Mouse (Mus musculus) embryo, embryonic 11 days (tissue): Measurements from ENCODE around the gene Srsf3.
"Not testable (repeated sequence)": the region's sequence is repeated elsewhere in the genome, so short reads cannot be mapped to it uniquely, and the experiment has no call there.

Experiments
- DNase-seq: peaks from one replicate; pipeline ENCODE4 v3.0.0-alpha.2; 2015

Gene Srsf3

DNA sequence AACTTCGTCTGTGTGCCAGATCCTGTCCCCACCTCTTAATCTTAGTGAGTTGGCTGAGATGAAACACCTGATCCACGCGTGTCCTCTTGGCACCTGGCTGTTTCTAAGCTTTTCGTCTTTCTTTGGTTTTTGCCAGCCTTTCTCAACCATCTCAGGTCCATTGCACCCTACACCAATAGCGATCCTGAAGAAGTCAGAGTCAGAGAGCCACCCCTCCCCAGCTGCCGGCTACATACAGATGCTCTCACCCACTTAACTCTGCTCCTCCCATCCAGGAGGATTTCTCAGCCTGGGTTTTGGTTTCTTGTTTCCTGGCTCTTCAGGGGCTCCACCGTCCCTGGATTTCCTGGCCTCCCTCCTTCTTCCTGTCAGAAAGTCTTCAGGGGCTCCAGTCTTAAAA, 13.0 kb upstream of the Srsf3 start:
- DNase-seq = no peak

- DNase-seq = no peak
Measured at GRCm38 (mm10) chr17:29020444-29020843, 12.0 kb upstream of the Srsf3 start.

GRCm38 (mm10) chr17:29022230-29022819, 10.1 kb upstream of the Srsf3 start:
- DNase-seq = no peak

- no peak for DNase-seq
Measured at GRCm38 (mm10) chr17:29023346-29023745, 9.1 kb upstream of the Srsf3 start.

DNA sequence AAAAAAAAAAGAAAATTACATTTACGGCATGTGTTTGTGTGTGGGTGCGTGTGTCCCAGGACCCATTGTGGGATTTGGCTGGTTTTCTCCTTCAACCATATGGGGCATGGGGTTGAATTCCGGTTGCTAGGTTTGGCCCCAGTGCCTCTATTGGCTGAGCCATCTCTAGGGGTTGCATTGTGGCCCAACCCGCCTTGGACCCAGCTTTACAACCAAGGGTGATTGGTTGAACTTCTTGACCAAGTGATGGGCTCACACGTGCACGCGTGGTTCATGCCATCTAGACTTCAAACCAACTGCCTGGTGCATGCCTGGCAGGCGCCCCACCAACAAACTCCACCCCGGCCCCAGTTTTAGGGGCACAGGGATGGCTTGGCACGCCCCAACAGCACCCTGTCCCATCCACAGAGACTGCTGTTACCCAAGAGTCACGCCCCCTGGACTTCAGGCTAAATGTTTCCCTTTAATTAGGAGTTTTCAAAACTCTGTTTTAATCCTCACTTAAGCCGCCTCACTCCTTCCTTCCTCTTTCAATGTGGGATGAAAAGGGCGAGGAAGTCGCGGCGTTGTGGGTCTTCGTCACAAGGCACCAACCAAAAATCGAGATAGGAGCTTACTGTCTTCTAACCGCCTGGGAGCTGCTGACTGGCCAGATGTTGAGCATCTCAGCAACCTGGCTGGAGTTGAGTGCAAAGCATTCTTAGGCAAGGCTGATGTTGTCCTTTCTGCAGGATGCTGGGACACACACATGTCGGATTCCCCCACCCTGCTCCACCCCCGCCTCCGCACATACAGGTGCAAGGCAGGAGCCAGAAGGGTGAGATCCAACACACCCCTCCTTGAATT, 8.2 kb upstream of the Srsf3 start:
- DNase-seq = no peak

DNA sequence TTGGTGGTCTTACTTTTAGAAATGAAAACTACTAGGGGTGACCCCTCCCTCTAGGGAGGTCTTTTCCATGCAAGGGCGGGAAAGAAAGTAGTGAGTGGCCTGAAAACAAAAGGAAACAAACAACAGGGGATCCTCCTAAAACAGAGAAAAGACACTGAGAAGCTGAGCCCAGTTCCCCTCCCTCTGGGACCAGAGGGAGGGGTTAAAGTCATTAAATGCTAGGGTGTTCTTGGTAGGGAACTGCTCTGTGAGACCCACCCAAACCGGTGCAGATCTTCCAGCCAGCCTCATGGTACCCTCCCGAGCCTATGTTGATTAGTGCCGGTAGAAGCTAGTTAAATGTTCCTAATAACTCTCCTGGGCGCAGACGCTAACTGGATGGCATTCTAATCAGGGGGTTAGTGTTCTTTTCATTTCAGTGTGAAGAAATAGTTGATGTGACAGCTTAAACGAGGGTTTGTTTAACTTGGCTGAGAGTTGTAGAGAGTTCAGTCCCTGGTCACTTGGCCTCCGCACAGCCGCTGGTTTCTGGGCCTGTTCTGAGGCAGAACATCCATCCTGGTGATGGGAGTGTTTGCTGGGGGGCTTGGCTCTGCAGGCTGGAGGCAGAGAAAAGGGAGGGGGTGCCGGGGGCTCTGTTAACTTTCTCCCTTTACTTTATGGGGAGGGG, 7.4 kb upstream of the Srsf3 start:
- no peak for DNase-seq

DNA sequence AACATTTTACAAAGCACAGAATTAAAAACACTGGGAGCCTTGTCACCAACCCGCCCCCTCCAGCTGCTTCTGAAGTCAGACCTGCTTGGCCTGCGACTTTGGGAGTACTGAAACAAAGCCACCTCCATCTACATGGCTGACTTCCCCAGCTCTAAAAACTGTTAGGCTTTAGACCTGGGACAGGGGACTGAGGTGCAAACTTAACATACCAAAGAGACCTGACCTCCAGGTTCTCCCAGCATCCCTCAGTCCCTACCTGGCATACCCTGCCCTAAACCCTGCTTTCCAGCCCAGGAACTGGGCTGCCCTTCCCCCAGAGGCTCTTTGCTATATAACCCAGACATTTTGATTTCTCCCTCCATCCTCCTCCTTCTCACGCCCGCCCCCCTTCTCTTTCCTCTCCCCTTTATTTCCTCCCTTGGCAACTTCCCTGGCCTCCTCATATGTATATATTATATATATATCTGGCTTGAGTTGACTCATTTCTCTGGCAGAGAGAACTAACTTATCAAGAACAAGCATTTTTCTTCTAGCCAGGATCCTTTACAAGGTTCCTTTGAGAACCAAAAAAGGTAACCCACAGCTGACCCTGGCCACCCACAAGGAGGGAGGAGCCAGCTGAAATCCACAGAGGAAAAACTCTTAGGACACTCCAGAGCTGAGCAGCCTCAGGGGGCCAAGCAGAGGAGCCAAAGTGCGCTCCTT, 5.6 kb upstream of the Srsf3 start:
- DNase-seq = no peak

DNA sequence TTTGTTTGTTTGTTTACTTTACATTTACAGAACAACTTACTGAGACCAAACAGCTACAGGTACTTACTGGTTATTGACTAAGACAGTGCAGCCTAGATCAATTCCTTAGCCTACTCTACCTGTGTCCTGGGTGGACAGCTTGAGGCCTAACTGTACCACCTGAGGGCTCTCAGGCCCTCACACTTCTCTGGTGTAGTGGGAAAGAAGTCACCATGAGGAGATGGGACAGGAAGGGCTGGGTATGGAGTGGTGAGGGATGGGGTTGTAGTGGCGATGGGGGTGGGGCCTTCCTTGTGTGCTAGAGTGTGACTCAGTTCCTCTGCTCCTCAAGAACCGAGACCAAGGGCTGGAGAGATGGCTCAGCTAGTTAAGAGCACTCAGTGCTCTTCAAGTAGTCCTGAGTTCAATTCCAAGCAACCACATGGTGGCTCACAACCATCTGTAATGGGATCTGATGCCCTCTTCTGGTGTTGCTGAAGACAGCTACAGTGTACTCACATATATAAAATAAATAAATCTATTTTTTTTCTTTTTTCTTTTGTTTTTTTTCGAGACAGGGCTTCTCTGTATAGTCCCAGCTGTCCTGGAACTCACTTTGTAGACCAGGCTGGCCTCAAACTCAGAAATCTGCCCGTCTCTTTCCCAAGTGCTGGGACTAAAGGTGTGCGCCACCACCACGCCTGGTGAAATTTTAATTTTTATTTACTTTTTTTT, 1.9 kb upstream of the Srsf3 start:
- DNase-seq = no peak

- DNase-seq = not testable (repeated sequence)
Measured at GRCm38 (mm10) chr17:29031085-29031711, 1.2 kb upstream of the Srsf3 start.

- DNase-seq = peak; percentile 71
Measured at GRCm38 (mm10) chr17:29031771-29032273, 606 bp upstream of the Srsf3 start.

GRCm38 (mm10) chr17:29033569-29034061, 1.2 kb downstream of the Srsf3 start:
- no peak for DNase-seq

DNA sequence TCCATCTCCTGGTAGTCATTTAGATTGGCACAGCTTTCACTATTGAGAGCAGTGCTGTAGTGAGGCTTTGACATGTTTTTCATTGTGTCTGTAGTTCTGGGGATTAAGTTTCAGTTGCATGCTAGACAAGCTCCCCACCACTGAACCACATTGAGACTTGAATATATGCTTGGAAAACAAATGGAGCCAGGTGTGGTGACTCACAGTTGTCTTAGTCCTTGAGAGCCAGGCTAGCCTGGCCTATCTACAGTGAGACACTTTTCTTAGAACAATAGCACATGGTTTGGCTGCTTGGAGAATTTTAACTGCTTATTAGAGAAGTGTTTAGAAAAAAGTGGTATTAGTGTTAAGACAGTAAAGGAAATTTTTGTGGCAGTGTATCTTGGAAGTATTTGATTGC, 1.8 kb downstream of the Srsf3 start:
- DNase-seq = no peak

GRCm38 (mm10) chr17:29035506-29035905, 3.1 kb downstream of the Srsf3 start:
- DNase-seq = no peak

- DNase-seq = no peak
Measured at GRCm38 (mm10) chr17:29039351-29039750, 6.9 kb downstream of the Srsf3 start.

DNA sequence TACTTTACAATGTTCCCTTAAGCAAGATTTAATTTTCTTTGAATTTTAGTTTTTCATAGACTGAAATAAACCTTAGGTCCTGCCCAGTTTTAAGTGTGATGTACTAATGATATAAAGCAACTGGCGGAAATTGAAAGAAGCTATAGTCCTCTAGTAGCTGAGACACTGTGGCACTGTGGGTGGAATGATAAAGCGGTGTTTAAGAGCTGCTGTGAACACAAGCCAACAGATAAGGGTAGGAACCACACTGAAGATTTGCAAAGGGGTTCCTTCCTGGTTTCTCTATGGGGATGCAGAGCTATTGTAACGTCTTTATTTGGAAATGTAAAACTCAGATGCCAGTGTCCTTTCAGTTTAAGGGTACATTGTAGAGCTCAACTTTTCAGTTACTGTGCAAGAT, 9.2 kb downstream of the Srsf3 start:
- DNase-seq = not testable (repeated sequence)

GRCm38 (mm10) chr17:29042569-29042968, 10.1 kb downstream of the Srsf3 start:
- DNase-seq = no peak

- DNase-seq = no peak
Measured at GRCm38 (mm10) chr17:29043583-29043982, 11.2 kb downstream of the Srsf3 start.

GRCm38 (mm10) chr17:29044146-29044924, 11.9 kb downstream of the Srsf3 start:
- no peak for DNase-seq

GRCm38 (mm10) chr17:29044925-29045319, 12.5 kb downstream of the Srsf3 start:
- peak; percentile 62 for DNase-seq

DNA sequence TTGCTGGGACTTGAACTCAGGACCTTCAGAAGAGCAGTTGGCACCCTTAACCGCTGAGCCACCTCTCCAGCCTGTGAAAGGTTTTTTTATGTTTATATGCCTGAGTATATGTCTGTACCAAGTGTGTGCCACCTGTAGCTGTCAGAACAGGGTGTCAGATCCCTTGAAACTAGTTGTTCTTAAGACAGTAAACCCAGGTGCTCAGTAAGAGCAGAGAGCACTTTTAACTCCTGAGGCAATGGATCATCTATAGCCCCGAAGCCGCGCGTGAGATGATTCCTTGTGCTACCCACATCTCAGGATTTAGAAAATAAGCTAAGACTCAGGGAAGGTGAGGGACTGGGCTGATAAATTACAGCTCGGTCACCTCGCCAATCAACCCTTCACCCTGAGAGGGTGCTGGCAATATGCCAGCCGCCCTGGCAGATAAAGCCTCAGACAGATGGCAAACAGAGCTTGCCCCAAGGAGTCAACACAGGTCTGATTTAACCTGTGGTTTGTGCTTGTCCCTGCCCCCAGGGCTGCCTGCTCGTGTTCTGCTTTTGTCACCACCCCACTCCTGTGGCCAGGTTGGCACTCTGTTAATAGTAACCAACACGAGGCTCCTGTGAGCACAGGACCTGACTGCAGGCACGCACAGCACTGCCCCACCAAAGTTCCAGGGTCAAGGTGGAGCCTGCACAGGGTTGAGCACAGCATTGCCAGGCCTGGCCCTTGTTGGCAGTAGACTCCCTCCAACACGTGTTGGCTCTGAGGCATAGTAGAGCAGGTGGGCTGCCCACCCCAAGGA, 13.5 kb downstream of the Srsf3 start:
- DNase-seq = no peak
